Mouse (Mus musculus): Measurements from ENCODE around the gene Cdca3. TPM values are rescaled to one million over a fixed set of nuclear protein-coding genes. Genes with fewer than 3 reads are reported as not detected.
A peak's percentile ranks its signal among the peaks of the same experiment; 100 is the strongest.

Gene Cdca3
- polyA plus RNA-seq, 1 experiment from 2014 or later, result 123 TPM

GRCm38 (mm10) chr6:124836411-124836810 lies 7.1 kb downstream of the Cdca3 start:
- Histone ChIP-seq H3K9me3 (no peaks in the 10 kb centered on the region), H3K36me3 (peaks cover 37% of the 10 kb centered on the region), H3K4me3 (no peak overlapping the region), H3K9ac (no peak overlapping the region), H3K4me1 (peaks cover 55% of the 10 kb centered on the region), H3K27ac (replicated peaks) (no peak overlapping the region), H3K4me2 (no peak overlapping the region), H3K27me3 (replicated peaks) (peaks cover 5% of the 10 kb centered on the region; the same call in 1 of the 2 replicates)
- 66% methylated on average over 7 of the region's 7 CpGs for WGBS
- ATAC-seq (ENCODE audit: extremely low read depth, insufficient number of reproducible peaks, low FRiP score, low TSS enrichment), result no peak

- Histone ChIP-seq H3K27ac (replicated peaks) (peak overlapping the region; percentile 56), H3K9ac (peak overlapping the region; percentile 72), H3K9me3 (no peaks in the 10 kb centered on the region), H3K4me1 (peaks cover 47% of the 10 kb centered on the region), H3K4me2 (peak overlapping the region; percentile 46), H3K4me3 (peak overlapping the region; percentile 11; the same call in 1 of the 2 replicates), H3K27me3 (replicated peaks) (peaks cover 5% of the 10 kb centered on the region; the same call in 1 of the 2 replicates), H3K36me3 (peaks cover 21% of the 10 kb centered on the region)
- 0 out of 2 replicates have a peak, but pooled peaks have one; percentile 12 for ATAC-seq (ENCODE audit: extremely low read depth, insufficient number of reproducible peaks, low FRiP score, low TSS enrichment)
- WGBS, result 0% methylated on average over 8 of the region's 8 CpGs
These were observed 10.5 kb downstream of the Cdca3 start for GRCm38 (mm10) chr6:124839805-124840204.

GRCm38 (mm10) chr6:124840241-124841167 lies 11.2 kb downstream of the Cdca3 start, which contains the start of gene Gnb3:
Gene Gnb3, minus strand, starts transcription at chr6:124840275.
- Histone ChIP-seq H3K4me1 (peaks cover 42% of the 10 kb centered on the region), H3K36me3 (peaks cover 28% of the 10 kb centered on the region), H3K9me3 (no peaks in the 10 kb centered on the region), H3K4me3 (peak within 1 kb of the TSS; percentile 11; the same call in 1 of the 2 replicates), H3K27me3 (replicated peaks) (peaks cover 5% of the 10 kb centered on the region; the same call in 1 of the 2 replicates), H3K27ac (replicated peaks) (peak within 1 kb of the TSS; percentile 56), H3K9ac (peak within 1 kb of the TSS; percentile 72), H3K4me2 (peak within 1 kb of the TSS; percentile 46)
- 0 out of 2 replicates have a peak, but pooled peaks have one; percentile 14 for ATAC-seq (ENCODE audit: extremely low read depth, insufficient number of reproducible peaks, low FRiP score, low TSS enrichment)
- 20% methylated on average over 15 of the region's 15 CpGs for WGBS

- Histone ChIP-seq H3K9ac (0 out of 2 replicates have a peak overlapping the region, but pooled peaks have one; percentile 1), H3K4me2 (no peak overlapping the region), H3K9me3 (no peaks in the 10 kb centered on the region), H3K27me3 (replicated peaks) (no peaks in the 10 kb centered on the region), H3K36me3 (peaks cover 47% of the 10 kb centered on the region), H3K27ac (replicated peaks) (no peak overlapping the region), H3K4me3 (no peak overlapping the region), H3K4me1 (peaks cover 3% of the 10 kb centered on the region; the same call in 1 of the 2 replicates)
- 11% methylated on average over 9 of the region's 9 CpGs for WGBS
- ATAC-seq (ENCODE audit: extremely low read depth, insufficient number of reproducible peaks, low FRiP score, low TSS enrichment), result no peak
These were observed 18.0 kb downstream of the Cdca3 start for GRCm38 (mm10) chr6:124847305-124847704.

- no peaks in the 10 kb centered on the region; the same call in 1 of the 2 replicates for H3K27me3 ChIP-seq (replicated peaks)
- no peak for ATAC-seq (ENCODE audit: extremely low read depth, insufficient number of reproducible peaks, low FRiP score, low TSS enrichment)
- 46% methylated on average over 8 of the region's 8 CpGs for WGBS
- peaks cover 40% of the 10 kb centered on the region for H3K36me3 ChIP-seq
- peaks cover 14% of the 10 kb centered on the region for H3K4me1 ChIP-seq
- no peak overlapping the region for H3K4me2 ChIP-seq
- H3K9me3 ChIP-seq, result no peaks in the 10 kb centered on the region
- H3K4me3 ChIP-seq, result no peak overlapping the region
- H3K27ac ChIP-seq (replicated peaks), result no peak overlapping the region
- H3K9ac ChIP-seq, result no peak overlapping the region
These were observed 21.2 kb downstream of the Cdca3 start for GRCm38 (mm10) chr6:124850535-124850934.

- no peak overlapping the region for H3K4me3 ChIP-seq
- peaks cover 23% of the 10 kb centered on the region for H3K27me3 ChIP-seq (replicated peaks)
- H3K9ac ChIP-seq, result no peak overlapping the region
- H3K4me2 ChIP-seq, result no peak overlapping the region
- H3K9me3 ChIP-seq, result no peaks in the 10 kb centered on the region
- H3K4me1 ChIP-seq, result peaks cover 32% of the 10 kb centered on the region
- H3K36me3 ChIP-seq, result peaks cover 25% of the 10 kb centered on the region
- no peak overlapping the region for H3K27ac ChIP-seq (replicated peaks)
- no peak for ATAC-seq (ENCODE audit: extremely low read depth, insufficient number of reproducible peaks, low FRiP score, low TSS enrichment)
- WGBS, result 56% methylated on average over 12 of the region's 12 CpGs
These were observed 25.3 kb downstream of the Cdca3 start for GRCm38 (mm10) chr6:124854647-124855046.

- Histone ChIP-seq H3K9ac (peak overlapping the region; percentile 94), H3K4me2 (peak overlapping the region; percentile 91), H3K4me3 (peak overlapping the region; percentile 82), H3K4me1 (peaks cover 36% of the 10 kb centered on the region), H3K27me3 (replicated peaks) (peaks cover 35% of the 10 kb centered on the region), H3K9me3 (no peaks in the 10 kb centered on the region), H3K27ac (replicated peaks) (peak overlapping the region; percentile 92), H3K36me3 (peaks cover 16% of the 10 kb centered on the region)
- ATAC-seq (ENCODE audit: extremely low read depth, insufficient number of reproducible peaks, low FRiP score, low TSS enrichment), result no peak
- WGBS, result 8% methylated on average over 14 of the region's 14 CpGs
These were observed 27.0 kb downstream of the Cdca3 start for GRCm38 (mm10) chr6:124856321-124856720.

- ATAC-seq (ENCODE audit: extremely low read depth, insufficient number of reproducible peaks, low FRiP score, low TSS enrichment), result peak; percentile 57
- H3K4me1 ChIP-seq, result peaks cover 40% of the 10 kb centered on the region
- H3K9ac ChIP-seq, result peak within 1 kb of the TSS; percentile 94
- H3K27ac ChIP-seq (replicated peaks), result peak within 1 kb of the TSS; percentile 92
- WGBS, result under 1% methylated on average over 73 of the region's 86 CpGs
- peak within 1 kb of the TSS; percentile 91 for H3K4me2 ChIP-seq
- peaks cover 16% of the 10 kb centered on the region for H3K36me3 ChIP-seq
- peaks cover 44% of the 10 kb centered on the region for H3K27me3 ChIP-seq (replicated peaks)
- no peaks in the 10 kb centered on the region for H3K9me3 ChIP-seq
- peak within 1 kb of the TSS; percentile 82 for H3K4me3 ChIP-seq
These were observed 27.8 kb downstream of the Cdca3 start, which contains the start of gene P3h3 for GRCm38 (mm10) chr6:124856916-124857839. Gene P3h3, minus strand, starts transcription at chr6:124857752.

- Histone ChIP-seq H3K27me3 (replicated peaks) (peaks cover 52% of the 10 kb centered on the region), H3K9ac (peak overlapping the region; percentile 94), H3K36me3 (peaks cover 9% of the 10 kb centered on the region), H3K4me1 (peaks cover 48% of the 10 kb centered on the region), H3K27ac (replicated peaks) (peak overlapping the region; percentile 92), H3K4me3 (peak overlapping the region; percentile 82), H3K9me3 (no peaks in the 10 kb centered on the region), H3K4me2 (peak overlapping the region; percentile 91)
- no peak for ATAC-seq (ENCODE audit: extremely low read depth, insufficient number of reproducible peaks, low FRiP score, low TSS enrichment)
- 26% methylated on average over 26 of the region's 26 CpGs for WGBS
These were observed 28.6 kb downstream of the Cdca3 start for GRCm38 (mm10) chr6:124857840-124858530.

- H3K4me3 ChIP-seq, result no peak overlapping the region; the same call in 1 of the 2 replicates
- 65% methylated on average over 28 of the region's 28 CpGs for WGBS
These were observed 29.4 kb downstream of the Cdca3 start for GRCm38 (mm10) chr6:124858561-124859318.

More at GRCm38 (mm10) chr6:124858561-124859318, 29.4 kb downstream of the Cdca3 start:
- no peaks in the 10 kb centered on the region for H3K9me3 ChIP-seq
- H3K4me2 ChIP-seq, result 0 out of 2 replicates have a peak overlapping the region, but pooled peaks have one; percentile 91
- no peak overlapping the region for H3K27ac ChIP-seq (replicated peaks)
- no peak for ATAC-seq (ENCODE audit: extremely low read depth, insufficient number of reproducible peaks, low FRiP score, low TSS enrichment)
- H3K4me1 ChIP-seq, result peaks cover 52% of the 10 kb centered on the region
- H3K36me3 ChIP-seq, result peaks cover 1% of the 10 kb centered on the region
- H3K27me3 ChIP-seq (replicated peaks), result peaks cover 53% of the 10 kb centered on the region
- H3K9ac ChIP-seq, result no peak overlapping the region
